Mouse (Mus musculus): ENCODE data around the gene Fam114a2. TPM values are rescaled to one million over a fixed set of nuclear protein-coding genes. Genes with fewer than 3 reads are reported as not detected.

The Fam114a2 gene
- polyA plus RNA-seq, 1 experiment = 28.7 TPM

- H3K27me3 ChIP-seq (ENCODE audit: control insufficient read depth, insufficient read depth, insufficient read length) = no peaks in the 10 kb centered on the region
- H3K79me2 ChIP-seq (ENCODE audit: control insufficient read depth, insufficient read depth) = no peaks in the 10 kb centered on the region
- H3K36me3 ChIP-seq (ENCODE audit: control insufficient read depth, insufficient read depth) = no peaks in the 10 kb centered on the region
- no peak overlapping the region for H3K4me3 ChIP-seq
- TF ChIP-seq CEBPB (IDR thresholded peaks at IDR 0.05; ENCODE audit: insufficient read depth, poor library complexity, severe bottlenecking) = no peak
- TF ChIP-seq TCF12 (IDR thresholded peaks at IDR 0.05; ENCODE audit: insufficient read depth, poor library complexity, severe bottlenecking) = no peak
- no peak for TF ChIP-seq POLR2AphosphoS2 (IDR thresholded peaks at IDR 0.05; ENCODE audit: insufficient read length, low read depth)
- TF ChIP-seq SRF (IDR thresholded peaks at IDR 0.05; ENCODE audit: control insufficient read depth, insufficient read length, low read depth) = no peak
- TF ChIP-seq MYOG (IDR thresholded peaks at IDR 0.05; ENCODE audit: control insufficient read depth in 1 of 3, insufficient read depth in 1 of 3, insufficient read length in 2 of 3, low read depth in 2 of 3) = no peak
- no peak for TF ChIP-seq TCF3 (IDR thresholded peaks at IDR 0.05; ENCODE audit: insufficient read length, low read depth)
- no peak for TF ChIP-seq REST (IDR thresholded peaks at IDR 0.05; ENCODE audit: insufficient read depth, insufficient read length)
- TF ChIP-seq USF1 (IDR thresholded peaks at IDR 0.05; ENCODE audit: low read depth) = no peak
- no peak for TF ChIP-seq MYOD1 (IDR thresholded peaks at IDR 0.05; ENCODE audit: control insufficient read depth in 1 of 3, insufficient read length in 2 of 3, low read depth in 2 of 3)
- no peak for TF ChIP-seq E2F4 (IDR thresholded peaks at IDR 0.05; ENCODE audit: insufficient read depth)
- TF ChIP-seq POLR2A (IDR thresholded peaks at IDR 0.05; ENCODE audit: insufficient read length, low read depth) = no peak
- TF ChIP-seq MAX (IDR thresholded peaks at IDR 0.05; ENCODE audit: low read depth) = no peak
- no peak overlapping the region for H3ac ChIP-seq (ENCODE audit: control insufficient read depth, insufficient read length)
- no peak overlapping the region for H3K4me2 ChIP-seq (ENCODE audit: low read depth)
Observed at GRCm38 (mm10) chr11:57553015-57553780, 34.8 kb upstream of the Fam114a2 start.

GRCm38 (mm10) chr11:57551016-57551415, 32.6 kb upstream of the Fam114a2 start:
- Histone ChIP-seq H3K4me2 (ENCODE audit: low read depth) (no peak overlapping the region), H3K27me3 (ENCODE audit: control insufficient read depth, insufficient read depth, insufficient read length) (no peaks in the 10 kb centered on the region), H3K79me2 (ENCODE audit: control insufficient read depth, insufficient read depth) (no peaks in the 10 kb centered on the region), H3K36me3 (ENCODE audit: control insufficient read depth, insufficient read depth) (no peaks in the 10 kb centered on the region), H3K4me3 (no peak overlapping the region), H3ac (ENCODE audit: control insufficient read depth, insufficient read length) (no peak overlapping the region)
- TF ChIP-seq TCF3 (IDR thresholded peaks at IDR 0.05; ENCODE audit: insufficient read length, low read depth) = no peak
- no peak for TF ChIP-seq REST (IDR thresholded peaks at IDR 0.05; ENCODE audit: insufficient read depth, insufficient read length)
- TF ChIP-seq MYOG (IDR thresholded peaks at IDR 0.05; ENCODE audit: control insufficient read depth in 1 of 3, insufficient read depth in 1 of 3, insufficient read length in 2 of 3, low read depth in 2 of 3) = no peak
- TF ChIP-seq E2F4 (IDR thresholded peaks at IDR 0.05; ENCODE audit: insufficient read depth) = no peak
- no peak for TF ChIP-seq POLR2AphosphoS2 (IDR thresholded peaks at IDR 0.05; ENCODE audit: insufficient read length, low read depth)
- no peak for TF ChIP-seq POLR2A (IDR thresholded peaks at IDR 0.05; ENCODE audit: insufficient read length, low read depth)

GRCm38 (mm10) chr11:57550230-57550629, 31.8 kb upstream of the Fam114a2 start:
- no peaks in the 10 kb centered on the region for H3K36me3 ChIP-seq (ENCODE audit: control insufficient read depth, insufficient read depth)
- no peaks in the 10 kb centered on the region for H3K27me3 ChIP-seq (ENCODE audit: control insufficient read depth, insufficient read depth, insufficient read length)
- no peak overlapping the region for H3K4me3 ChIP-seq
- no peak overlapping the region for H3ac ChIP-seq (ENCODE audit: control insufficient read depth, insufficient read length)
- no peak overlapping the region for H3K4me2 ChIP-seq (ENCODE audit: low read depth)
- H3K79me2 ChIP-seq (ENCODE audit: control insufficient read depth, insufficient read depth) = no peaks in the 10 kb centered on the region
- TF ChIP-seq TCF12 (IDR thresholded peaks at IDR 0.05; ENCODE audit: insufficient read depth, poor library complexity, severe bottlenecking) = no peak
- TF ChIP-seq CEBPB (IDR thresholded peaks at IDR 0.05; ENCODE audit: insufficient read depth, poor library complexity, severe bottlenecking) = no peak
- no peak for TF ChIP-seq POLR2AphosphoS2 (IDR thresholded peaks at IDR 0.05; ENCODE audit: insufficient read length, low read depth)
- no peak for TF ChIP-seq MYOG (IDR thresholded peaks at IDR 0.05; ENCODE audit: control insufficient read depth in 1 of 3, insufficient read depth in 1 of 3, insufficient read length in 2 of 3, low read depth in 2 of 3)
- TF ChIP-seq E2F4 (IDR thresholded peaks at IDR 0.05; ENCODE audit: insufficient read depth) = no peak
- TF ChIP-seq POLR2A (IDR thresholded peaks at IDR 0.05; ENCODE audit: insufficient read length, low read depth) = no peak
- no peak for TF ChIP-seq USF1 (IDR thresholded peaks at IDR 0.05; ENCODE audit: low read depth)
- TF ChIP-seq MYOD1 (IDR thresholded peaks at IDR 0.05; ENCODE audit: control insufficient read depth in 1 of 3, insufficient read length in 2 of 3, low read depth in 2 of 3) = no peak
- TF ChIP-seq MAX (IDR thresholded peaks at IDR 0.05; ENCODE audit: low read depth) = no peak
- no peak for TF ChIP-seq REST (IDR thresholded peaks at IDR 0.05; ENCODE audit: insufficient read depth, insufficient read length)
- no peak for TF ChIP-seq SRF (IDR thresholded peaks at IDR 0.05; ENCODE audit: control insufficient read depth, insufficient read length, low read depth)
- TF ChIP-seq TCF3 (IDR thresholded peaks at IDR 0.05; ENCODE audit: insufficient read length, low read depth) = no peak

- H3K4me3 ChIP-seq = no peak overlapping the region
- H3K36me3 ChIP-seq (ENCODE audit: control insufficient read depth, insufficient read depth) = no peaks in the 10 kb centered on the region
- TF ChIP-seq CEBPB (IDR thresholded peaks at IDR 0.05; ENCODE audit: insufficient read depth, poor library complexity, severe bottlenecking) (no peak), SRF (IDR thresholded peaks at IDR 0.05; ENCODE audit: control insufficient read depth, insufficient read length, low read depth) (no peak), MAX (IDR thresholded peaks at IDR 0.05; ENCODE audit: low read depth) (no peak), TCF12 (IDR thresholded peaks at IDR 0.05; ENCODE audit: insufficient read depth, poor library complexity, severe bottlenecking) (no peak), POLR2A (IDR thresholded peaks at IDR 0.05; ENCODE audit: insufficient read length, low read depth) (no peak), MYOG (IDR thresholded peaks at IDR 0.05; ENCODE audit: control insufficient read depth in 1 of 3, insufficient read depth in 1 of 3, insufficient read length in 2 of 3, low read depth in 2 of 3) (no peak), USF1 (IDR thresholded peaks at IDR 0.05; ENCODE audit: low read depth) (no peak), E2F4 (IDR thresholded peaks at IDR 0.05; ENCODE audit: insufficient read depth) (no peak), MYOD1 (IDR thresholded peaks at IDR 0.05; ENCODE audit: control insufficient read depth in 1 of 3, insufficient read length in 2 of 3, low read depth in 2 of 3) (no peak), REST (IDR thresholded peaks at IDR 0.05; ENCODE audit: insufficient read depth, insufficient read length) (no peak), POLR2AphosphoS2 (IDR thresholded peaks at IDR 0.05; ENCODE audit: insufficient read length, low read depth) (no peak), TCF3 (IDR thresholded peaks at IDR 0.05; ENCODE audit: insufficient read length, low read depth) (no peak)
- H3ac ChIP-seq (ENCODE audit: control insufficient read depth, insufficient read length) = no peak overlapping the region
- no peaks in the 10 kb centered on the region for H3K79me2 ChIP-seq (ENCODE audit: control insufficient read depth, insufficient read depth)
- no peaks in the 10 kb centered on the region for H3K27me3 ChIP-seq (ENCODE audit: control insufficient read depth, insufficient read depth, insufficient read length)
- peak overlapping the region; percentile 13 for H3K4me2 ChIP-seq (ENCODE audit: low read depth)
Observed at GRCm38 (mm10) chr11:57548618-57549550, 30.5 kb upstream of the Fam114a2 start.
